Mouse (Mus musculus) heart, embryonic 12.5 days (tissue): ENCODE results near the gene Itga11. TPM values are rescaled to one million over a fixed set of nuclear protein-coding genes. Genes with fewer than 3 reads are reported as not detected.
A peak's percentile ranks its signal among the peaks of the same experiment; 100 is the strongest.

Source experiments
- ATAC-seq: fragments of 200-750 bp; cut with Nextera tagmentation; 2 replicates; pipeline ENCODE4 v1.8.0; 2017; ENCODE audit warnings: moderate TSS enrichment, moderate library complexity; ENCODE audit not compliant: insufficient number of reproducible peaks, low FRiP score
- H3K27ac ChIP-seq: fragments of 300-500 bp; sonication (generic); 2 replicates; pipeline ENCODE4 v1.5.1; 2016; ENCODE audit warnings: mild to moderate bottlenecking, moderate library complexity; ENCODE audit not compliant: poor library complexity, severe bottlenecking
- H3K27me3 ChIP-seq: fragments of 300-500 bp; sonication (generic); replicated peaks from 2 replicates; pipeline ENCODE4 v1.6.1; 2016; ENCODE audit warnings: mild to moderate bottlenecking, moderate library complexity
- H3K36me3 ChIP-seq: fragments of 300-500 bp; sonication (generic); 2 replicates; pipeline ENCODE4 v1.6.1; 2016; ENCODE audit warnings: mild to moderate bottlenecking, moderate library complexity
- H3K4me1 ChIP-seq: fragments of 300-500 bp; sonication (generic); replicated peaks from 2 replicates; pipeline ENCODE4 v1.6.1; 2016; ENCODE audit warnings: mild to moderate bottlenecking
- H3K4me2 ChIP-seq: fragments of 300-500 bp; sonication (generic); 2 replicates; pipeline ENCODE4 v1.6.1; 2016; ENCODE audit warnings: mild to moderate bottlenecking, moderate library complexity
- H3K4me3 ChIP-seq: fragments of 300-500 bp; sonication (generic); 2 replicates; pipeline ENCODE4 v1.5.1; 2016; ENCODE audit warnings: mild to moderate bottlenecking
- H3K9ac ChIP-seq: fragments of 300-500 bp; sonication (generic); 2 replicates; pipeline ENCODE4 v1.6.1; 2016; ENCODE audit warnings: mild to moderate bottlenecking, moderate library complexity
- H3K9me3 ChIP-seq: fragments of 300-500 bp; sonication (generic); replicated peaks from 2 replicates; pipeline ENCODE4 v1.6.1; 2016; ENCODE audit warnings: mild to moderate bottlenecking, moderate library complexity
- WGBS: fragments of 180-500 bp; shearing (Covaris S2); methylation state at CpG from one replicate; pipeline ENCODE4 v1.1.7; 2016; 5-methylcytosine and 5-hydroxymethylcytosine counted together
- polyA plus RNA-seq: library from polyadenylated mRNA; unstranded; fragments of >200 nt; fragmentation: Nextera tagmentation; extraction: Ambion mirVana; gene quantifications from 2 replicates; pipeline ENCODE4 v1.2.1, GENCODE M21; 2016

Gene Itga11
- polyA plus RNA-seq, 1 experiment from 2014 or later: 1.00 TPM

DNA sequence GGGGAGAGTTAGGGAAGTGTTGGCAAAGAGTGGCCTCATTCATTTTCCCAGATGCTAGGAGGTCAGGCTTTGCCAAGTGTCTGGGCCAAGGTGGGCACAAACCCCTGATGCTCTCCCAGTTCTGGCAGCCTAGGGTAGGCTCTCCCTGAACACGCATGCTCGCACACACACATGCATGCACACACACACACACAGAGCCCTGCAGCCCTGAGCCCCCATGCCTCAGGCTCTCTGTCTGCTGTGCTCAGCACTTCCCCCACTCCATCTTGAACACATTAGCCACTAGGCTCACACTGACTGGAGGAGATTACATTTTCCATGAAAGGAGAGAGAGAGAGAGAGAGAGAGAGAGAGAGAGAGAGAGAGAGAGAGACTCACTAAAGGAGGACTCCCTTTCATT is 44.2 kb downstream of the Itga11 start:
- H3K9me3 ChIP-seq: no peaks in the 10 kb centered on the region
- H3K4me1 ChIP-seq: peaks cover 23% of the 10 kb centered on the region
- WGBS: 80% methylated on average over 2 of the region's 2 CpGs
- H3K36me3 ChIP-seq: no peaks in the 10 kb centered on the region
- no peak overlapping the region; the same call in 1 of the 2 replicates for H3K27ac ChIP-seq
- no peak overlapping the region for H3K4me3 ChIP-seq
- 0 out of 2 replicates have a peak, but pooled peaks cover 3% of the 10 kb centered on the region for H3K27me3 ChIP-seq
- 0 out of 2 replicates have a peak, but pooled peaks have one; percentile 23 for ATAC-seq
- no peak overlapping the region for H3K9ac ChIP-seq
- no peak overlapping the region for H3K4me2 ChIP-seq

- no peak for ATAC-seq
- H3K4me1 ChIP-seq: peaks cover 23% of the 10 kb centered on the region
- WGBS: 68% methylated on average over 6 of the region's 6 CpGs
- H3K4me2 ChIP-seq: no peak overlapping the region
- no peak overlapping the region for H3K27ac ChIP-seq
- no peak overlapping the region for H3K4me3 ChIP-seq
- no peak overlapping the region for H3K9ac ChIP-seq
- no peaks in the 10 kb centered on the region for H3K36me3 ChIP-seq
- H3K9me3 ChIP-seq: no peaks in the 10 kb centered on the region
- H3K27me3 ChIP-seq: no peaks in the 10 kb centered on the region
Observed at GRCm38 (mm10) chr9:62722716-62723115, 45.1 kb downstream of the Itga11 start.

DNA sequence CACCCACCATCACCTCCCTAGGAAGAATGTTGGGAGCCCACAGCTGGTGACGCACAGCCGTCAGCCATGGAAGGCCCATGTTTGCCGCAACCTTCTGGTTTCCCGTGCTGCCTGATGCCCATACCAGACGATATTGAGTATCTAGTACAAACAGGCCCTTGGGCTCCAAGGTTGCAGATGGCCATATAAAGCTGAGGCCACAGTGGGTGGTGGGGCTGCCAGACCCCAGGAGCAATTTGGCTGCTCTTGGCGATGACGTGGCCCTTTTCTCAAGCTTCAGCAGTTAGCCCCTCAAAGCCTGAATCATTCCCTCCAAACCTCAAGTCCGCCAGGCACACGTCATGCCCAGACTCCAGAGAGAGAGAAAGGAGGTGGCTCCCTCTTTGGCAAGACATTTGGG is 46.5 kb downstream of the Itga11 start:
- H3K9me3 ChIP-seq: no peaks in the 10 kb centered on the region
- H3K27ac ChIP-seq: no peak overlapping the region
- H3K4me2 ChIP-seq: no peak overlapping the region
- H3K4me3 ChIP-seq: no peak overlapping the region
- no peak for ATAC-seq
- H3K36me3 ChIP-seq: no peaks in the 10 kb centered on the region
- peaks cover 23% of the 10 kb centered on the region for H3K4me1 ChIP-seq
- H3K9ac ChIP-seq: no peak overlapping the region
- H3K27me3 ChIP-seq: no peaks in the 10 kb centered on the region
- 88% methylated on average over 9 of the region's 9 CpGs for WGBS

GRCm38 (mm10) chr9:62725247-62725646 is 47.6 kb downstream of the Itga11 start:
- H3K4me3 ChIP-seq: no peak overlapping the region
- no peak overlapping the region for H3K4me2 ChIP-seq
- no peaks in the 10 kb centered on the region for H3K36me3 ChIP-seq
- ATAC-seq: no peak
- no peaks in the 10 kb centered on the region for H3K9me3 ChIP-seq
- H3K4me1 ChIP-seq: peaks cover 23% of the 10 kb centered on the region
- no peak overlapping the region for H3K27ac ChIP-seq
- 3% methylated on average over 5 of the region's 5 CpGs for WGBS
- no peak overlapping the region for H3K9ac ChIP-seq
- no peaks in the 10 kb centered on the region for H3K27me3 ChIP-seq

DNA sequence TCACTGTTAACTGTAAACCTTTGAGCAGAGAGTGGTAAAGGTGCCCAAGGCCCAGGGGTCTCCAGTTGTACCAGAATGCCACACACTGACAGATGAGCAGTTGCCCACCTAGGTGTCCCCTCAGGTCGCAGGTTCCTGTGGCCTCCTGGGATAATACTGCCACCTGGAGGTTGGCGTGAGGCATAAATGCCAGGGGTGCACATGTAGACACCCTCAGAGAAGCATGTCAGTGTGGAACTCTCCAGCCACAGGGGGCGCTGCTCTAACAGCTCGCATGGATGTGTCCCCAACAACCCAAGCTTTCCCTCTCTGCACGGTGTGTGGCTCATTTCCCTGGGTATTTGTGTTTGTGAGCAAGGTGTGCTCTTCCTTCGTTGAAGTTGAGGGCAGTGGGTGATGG is 48.8 kb downstream of the Itga11 start:
- Histone ChIP-seq H3K9ac (no peak overlapping the region), H3K4me3 (no peak overlapping the region), H3K27ac (no peak overlapping the region), H3K36me3 (no peaks in the 10 kb centered on the region), H3K9me3 (no peaks in the 10 kb centered on the region), H3K4me1 (peaks cover 26% of the 10 kb centered on the region), H3K4me2 (no peak overlapping the region), H3K27me3 (no peaks in the 10 kb centered on the region)
- ATAC-seq: no peak
- 57% methylated on average over 6 of the region's 6 CpGs for WGBS

DNA sequence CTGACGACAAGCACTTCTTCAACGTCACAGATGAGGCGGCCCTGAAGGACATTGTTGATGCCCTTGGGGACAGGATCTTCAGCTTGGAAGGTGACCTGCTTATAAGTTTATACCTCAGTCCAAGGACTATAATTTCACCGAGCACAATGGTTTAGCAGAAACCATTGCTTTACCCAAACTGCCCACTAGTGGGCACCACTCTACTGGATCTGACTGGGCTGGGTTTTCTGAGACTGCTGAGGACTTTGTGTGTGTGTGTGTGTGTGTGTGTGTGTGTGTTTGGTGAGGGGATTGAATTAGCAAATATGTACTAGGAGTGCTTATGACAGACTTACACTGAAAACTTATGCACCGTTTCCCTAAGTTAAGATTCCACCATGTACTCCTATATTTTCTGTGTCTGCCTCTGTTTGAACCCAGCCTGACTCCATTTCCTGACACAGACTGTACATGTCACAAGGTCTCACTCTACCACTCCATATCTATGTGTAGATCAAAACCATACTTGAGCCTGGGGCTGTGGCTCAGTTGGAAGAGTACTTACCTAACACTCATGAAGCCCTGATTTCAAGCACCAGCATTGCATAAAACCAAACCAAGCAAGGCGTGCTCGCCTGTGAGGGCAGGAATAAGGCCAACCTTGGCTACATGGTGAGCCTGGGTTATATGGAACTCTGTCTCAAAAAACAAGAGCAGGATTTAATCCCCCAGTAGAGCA is 67.1 kb downstream of the Itga11 start:
- no peak for ATAC-seq

DNA sequence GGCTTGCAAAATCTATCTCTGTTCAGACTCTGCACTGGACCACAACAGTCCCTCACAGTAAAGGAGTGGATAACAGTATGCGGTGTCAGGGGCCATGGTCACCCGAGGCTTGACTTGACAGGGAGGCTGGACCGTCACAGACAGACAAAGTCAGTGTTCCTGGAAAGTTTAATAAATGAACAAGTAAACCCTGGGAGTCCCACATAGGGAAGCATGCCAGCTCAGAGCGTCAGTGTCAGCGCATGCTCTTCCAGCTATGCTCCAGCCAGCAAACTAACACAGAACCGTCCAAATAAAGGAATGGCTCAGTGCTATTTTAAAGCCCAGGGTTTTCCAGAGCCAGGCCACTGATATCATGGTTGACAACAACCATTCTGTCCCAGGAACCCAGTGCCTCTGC is 69.0 kb downstream of the Itga11 start:
- WGBS: 62% methylated on average over 6 of the region's 6 CpGs
- peaks cover 23% of the 10 kb centered on the region for H3K4me1 ChIP-seq
- H3K4me3 ChIP-seq: no peak overlapping the region
- no peaks in the 10 kb centered on the region for H3K27me3 ChIP-seq
- H3K36me3 ChIP-seq: no peaks in the 10 kb centered on the region
- H3K9me3 ChIP-seq: 0 out of 2 replicates have a peak, but pooled peaks cover 2% of the 10 kb centered on the region
- H3K4me2 ChIP-seq: no peak overlapping the region
- H3K27ac ChIP-seq: peak overlapping the region; percentile 19; the same call in 1 of the 2 replicates
- no peak for ATAC-seq
- no peak overlapping the region for H3K9ac ChIP-seq

More for the DNA sequence above, 67.1 kb downstream of the Itga11 start:
- WGBS: 53% methylated on average over 7 of the region's 7 CpGs
- no peaks in the 10 kb centered on the region for H3K36me3 ChIP-seq
- H3K27me3 ChIP-seq: no peaks in the 10 kb centered on the region
- H3K9ac ChIP-seq: no peak overlapping the region
- no peak overlapping the region for H3K4me3 ChIP-seq
- no peaks in the 10 kb centered on the region for H3K9me3 ChIP-seq
- no peak overlapping the region for H3K27ac ChIP-seq
- peaks cover 22% of the 10 kb centered on the region for H3K4me1 ChIP-seq
- H3K4me2 ChIP-seq: no peak overlapping the region

DNA sequence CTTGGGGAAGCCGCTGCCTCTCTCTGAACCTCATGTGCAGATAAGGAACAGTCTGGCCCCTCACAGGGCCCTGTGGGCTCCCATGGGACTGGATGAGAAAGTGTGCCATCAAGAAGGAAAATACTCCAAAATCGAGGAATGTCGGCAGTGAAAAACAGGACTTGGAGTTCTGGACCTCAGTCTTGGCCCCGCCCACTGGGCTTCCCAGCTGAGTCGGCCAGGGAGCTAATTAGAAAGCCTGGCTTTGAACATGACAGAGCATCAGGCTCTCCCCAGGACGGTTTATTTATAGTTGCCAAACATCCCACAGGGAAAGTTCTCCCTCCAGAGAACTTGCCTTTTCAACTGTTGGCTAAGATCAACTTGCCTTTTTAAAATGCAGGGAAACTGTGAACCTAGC is 72.0 kb downstream of the Itga11 start:
- Histone ChIP-seq H3K9ac (no peak overlapping the region), H3K4me3 (no peak overlapping the region), H3K36me3 (no peaks in the 10 kb centered on the region), H3K27ac (no peak overlapping the region), H3K4me2 (no peak overlapping the region; the same call in 1 of the 2 replicates), H3K9me3 (0 out of 2 replicates have a peak, but pooled peaks cover 3% of the 10 kb centered on the region), H3K27me3 (no peaks in the 10 kb centered on the region), H3K4me1 (peaks cover 23% of the 10 kb centered on the region)
- 37% methylated on average over 6 of the region's 6 CpGs for WGBS
- no peak for ATAC-seq

DNA sequence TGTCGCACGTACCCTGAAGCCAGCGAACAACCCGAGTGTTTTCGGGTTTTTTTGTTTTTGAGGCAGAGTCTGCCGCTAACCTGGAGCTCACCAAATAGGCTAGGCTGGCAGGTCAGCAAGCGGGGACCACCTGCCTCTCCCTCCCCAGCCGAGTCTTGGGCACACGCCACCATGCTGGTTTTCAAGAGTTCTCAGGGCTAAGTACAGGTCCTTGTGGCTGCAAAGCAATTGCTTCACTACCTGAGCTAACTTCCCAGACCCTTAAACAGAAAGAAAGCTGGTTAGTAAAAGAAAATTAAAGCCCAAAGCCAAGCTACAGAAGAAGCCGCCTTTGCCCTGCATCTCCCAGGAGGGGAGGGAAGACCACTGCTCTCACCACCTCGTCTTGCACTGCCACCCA is 72.8 kb downstream of the Itga11 start:
- Histone ChIP-seq H3K9me3 (0 out of 2 replicates have a peak, but pooled peaks cover 3% of the 10 kb centered on the region), H3K36me3 (no peaks in the 10 kb centered on the region), H3K9ac (no peak overlapping the region), H3K4me1 (peaks cover 23% of the 10 kb centered on the region), H3K27ac (no peak overlapping the region), H3K4me2 (no peak overlapping the region), H3K4me3 (no peak overlapping the region), H3K27me3 (no peaks in the 10 kb centered on the region)
- 84% methylated on average over 11 of the region's 11 CpGs for WGBS
- no peak for ATAC-seq

DNA sequence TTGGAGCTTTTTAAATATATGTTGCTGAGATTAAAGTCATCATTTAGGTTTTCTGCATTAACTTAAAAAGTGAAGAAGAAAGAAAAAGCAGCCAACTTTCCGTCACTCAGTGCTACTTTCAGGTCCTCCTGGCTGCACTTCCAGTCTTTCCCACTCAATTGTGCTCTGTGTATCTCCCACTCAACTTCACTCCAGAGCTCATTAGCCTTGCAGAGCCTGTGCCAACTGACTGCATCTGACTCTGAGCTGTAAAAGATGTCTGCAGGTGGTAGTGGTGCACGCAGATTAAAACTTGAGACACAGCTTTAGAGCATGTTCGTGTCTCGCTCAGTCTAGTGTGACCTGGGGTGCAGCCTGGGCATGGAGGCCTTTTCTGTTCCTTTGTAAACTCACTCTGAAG is 80.7 kb downstream of the Itga11 start:
- WGBS: 84% methylated on average over 4 of the region's 4 CpGs
- H3K4me2 ChIP-seq: no peak overlapping the region
- no peak overlapping the region for H3K27ac ChIP-seq
- H3K9me3 ChIP-seq: no peaks in the 10 kb centered on the region
- no peak overlapping the region for H3K9ac ChIP-seq
- H3K36me3 ChIP-seq: no peaks in the 10 kb centered on the region
- no peak overlapping the region for H3K4me3 ChIP-seq
- 0 out of 2 replicates have a peak, but pooled peaks cover 2% of the 10 kb centered on the region for H3K4me1 ChIP-seq
- peaks cover 14% of the 10 kb centered on the region; the same call in 1 of the 2 replicates for H3K27me3 ChIP-seq
- ATAC-seq: no peak

- Histone ChIP-seq H3K9ac (no peak overlapping the region), H3K36me3 (no peaks in the 10 kb centered on the region), H3K4me1 (peaks cover 6% of the 10 kb centered on the region; the same call in 1 of the 2 replicates), H3K27me3 (peaks cover 14% of the 10 kb centered on the region; the same call in 1 of the 2 replicates), H3K4me2 (no peak overlapping the region), H3K9me3 (no peaks in the 10 kb centered on the region), H3K27ac (no peak overlapping the region), H3K4me3 (no peak overlapping the region)
- 55% methylated on average over 3 of the region's 3 CpGs for WGBS
- no peak for ATAC-seq
Observed at GRCm38 (mm10) chr9:62759601-62760000, 82.0 kb downstream of the Itga11 start.
